Mouse (Mus musculus) adrenal gland, postnatal 36 days (tissue): ENCODE measurements around the gene Gm5538. TPM values are rescaled to one million over a fixed set of nuclear protein-coding genes. Genes with fewer than 3 reads are reported as not detected.

Experiments
- DNase-seq, 2 experiments: peaks; one replicate each; pipeline ENCODE4 v3.0.0; 2021; ENCODE audit warnings: mixed read lengths in 1 of 2
- long read RNA-seq, 2 experiments: library from polyadenylated mRNA; stranded (forward); transcript quantifications; one replicate each; pipeline ENCODE4 v2.0.0; 2021; ENCODE audit warnings: borderline sequencing depth in 2 of 2
- total RNA-seq, 2 experiments: library from RNA; stranded (reverse); gene quantifications; 2 replicates each; pipeline ENCODE4 v1.2.3; 2021

Gene Gm5538
- total RNA-seq = under 1 TPM in 1 of 2 experiments, not detected in 1; 0.23 TPM
- long read RNA-seq, experiment 1 = 0 reads
- long read RNA-seq, experiment 2 = 0 reads

- no peak for DNase-seq
Observed at GRCm38 (mm10) chr3:59729490-59729889, at the start of gene Gm5538. Gene Gm5538, plus strand, starts transcription at chr3:59729790.

GRCm38 (mm10) chr3:59697391-59697790, 32.2 kb upstream of the Gm5538 start:
- no peak for DNase-seq

GRCm38 (mm10) chr3:59702614-59703110, 26.9 kb upstream of the Gm5538 start:
- no peak for DNase-seq

- DNase-seq = no peak
Observed at GRCm38 (mm10) chr3:59739866-59740265, 10.3 kb downstream of the Gm5538 start.

- DNase-seq = peak; percentile 7 to 32
Observed at GRCm38 (mm10) chr3:59744181-59744580, 14.6 kb downstream of the Gm5538 start.

Other genes with a start within 250 kb of the Gm5538 start
- gene Gm8298, start 131.3 kb downstream of the Gm5538 start, total RNA-seq = not detected
- not detected for gene C130079G13Rik, start 195.4 kb downstream of the Gm5538 start, total RNA-seq